Mouse (Mus musculus): ENCODE results near the gene Rpl19.
A peak's percentile ranks its signal among the peaks of the same experiment; 100 is the strongest.

DNA sequence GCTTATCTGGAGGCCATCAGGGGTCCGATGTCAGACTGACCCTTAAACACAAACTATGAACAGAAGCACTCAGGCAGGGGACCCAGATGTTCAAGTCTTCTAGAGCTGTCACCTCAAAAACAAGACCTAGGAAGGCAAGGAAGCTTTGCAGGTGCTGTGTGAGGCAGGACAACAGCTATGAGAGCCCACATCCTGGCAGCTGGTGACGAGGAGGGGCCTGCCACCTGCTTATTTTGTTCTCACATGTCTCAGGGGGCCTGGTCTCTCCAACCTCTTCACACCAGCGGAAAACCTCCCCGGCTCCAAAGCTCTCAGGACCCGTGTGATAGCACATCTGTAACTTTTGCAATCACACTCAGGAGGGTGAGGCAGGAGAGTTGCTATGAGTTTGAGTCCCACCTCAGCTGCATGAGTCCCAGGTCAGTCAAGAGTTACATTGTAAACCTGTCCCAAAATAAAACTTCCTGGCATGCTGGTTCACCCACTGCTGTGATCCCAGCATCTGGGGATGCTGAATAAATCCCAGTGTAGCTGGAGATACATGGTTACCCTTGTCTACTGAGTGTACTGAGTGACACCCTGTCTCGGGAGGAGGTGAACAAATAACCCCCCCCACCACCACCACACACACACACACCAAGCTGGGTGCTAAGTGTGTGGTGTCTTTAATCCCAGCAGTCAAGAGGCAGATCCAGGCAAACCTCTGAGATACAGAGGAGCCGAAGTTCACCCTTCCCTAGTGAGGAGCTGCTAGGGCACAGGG lies 26.0 kb upstream of the Rpl19 start:
- TF ChIP-seq NRF1 (IDR thresholded peaks at IDR 0.05; ENCODE audit: low read depth, low read length) (no peak), BHLHE40 (IDR thresholded peaks at IDR 0.05; ENCODE audit: low read depth, low read length) (peak; percentile 94), POLR2A (IDR thresholded peaks at IDR 0.05; ENCODE audit: low read depth, low read length) (peak; percentile 30; the same call in 1 of the 2 replicates), MAX (IDR thresholded peaks at IDR 0.05; ENCODE audit: low read length) (no peak)

All from CH12.LX (cell line).